Mouse (Mus musculus): ENCODE measurements around the gene Rpl22l1. TPM values are rescaled to one million over a fixed set of nuclear protein-coding genes. Genes with fewer than 3 reads are reported as not detected.
"Not testable (repeated sequence)": the region's sequence is repeated elsewhere in the genome, so short reads cannot be mapped to it uniquely, and the experiment has no call there.

The Rpl22l1 gene
- total and polyA plus RNA-seq, 2 experiments from 2014 or later, result 171 to 376 TPM

- H3K27ac ChIP-seq (ENCODE audit: low read depth, low read length), result no peak overlapping the region
These were observed 38.0 kb downstream of the Rpl22l1 start for GRCm38 (mm10) chr3:28843231-28843630.

GRCm38 (mm10) chr3:28847115-28847514 lies 41.9 kb downstream of the Rpl22l1 start:
- no peak overlapping the region for H3K4me2 ChIP-seq (ENCODE audit: low read depth, low read length, poor library complexity, severe bottlenecking)
- no peak overlapping the region for H3K9ac ChIP-seq (replicated peaks; ENCODE audit: low read length, poor library complexity, severe bottlenecking)
- no peak for DNase-seq (ENCODE audit: low spot score)
- TF ChIP-seq CTCF (IDR thresholded peaks at IDR 0.05), result no peak
- ATAC-seq (ENCODE audit: low FRiP score), result no peak
- H3K4me3 ChIP-seq (ENCODE audit: low read depth, low read length), result no peak overlapping the region
- no peaks in the 10 kb centered on the region for H3K27me3 ChIP-seq (ENCODE audit: insufficient read depth, low read length)
- no peaks in the 10 kb centered on the region for H3K9me3 ChIP-seq (ENCODE audit: low read length)
- no peaks in the 10 kb centered on the region for H3K4me1 ChIP-seq (ENCODE audit: insufficient read depth, low read length)
- H3K36me3 ChIP-seq (ENCODE audit: insufficient read depth, low read length), result no peaks in the 10 kb centered on the region
- no peak overlapping the region for H3K27ac ChIP-seq (ENCODE audit: low read depth, low read length)

More at GRCm38 (mm10) chr3:28843231-28843630, 38.0 kb downstream of the Rpl22l1 start:
- ATAC-seq (ENCODE audit: low FRiP score) (no peak), DNase-seq (ENCODE audit: low spot score) (no peak)
- Histone ChIP-seq H3K4me2 (ENCODE audit: low read depth, low read length, poor library complexity, severe bottlenecking) (no peak overlapping the region), H3K4me1 (ENCODE audit: insufficient read depth, low read length) (no peaks in the 10 kb centered on the region), H3K4me3 (ENCODE audit: low read depth, low read length) (no peak overlapping the region), H3K9ac (replicated peaks; ENCODE audit: low read length, poor library complexity, severe bottlenecking) (no peak overlapping the region), H3K9me3 (ENCODE audit: low read length) (no peaks in the 10 kb centered on the region), H3K36me3 (ENCODE audit: insufficient read depth, low read length) (no peaks in the 10 kb centered on the region), H3K27me3 (ENCODE audit: insufficient read depth, low read length) (no peaks in the 10 kb centered on the region)
- WGBS, result 24% methylated on average over 8 of the region's 8 CpGs
- TF ChIP-seq CTCF (IDR thresholded peaks at IDR 0.05), result no peak

GRCm38 (mm10) chr3:28852174-28852573 lies 46.9 kb downstream of the Rpl22l1 start:
- not testable (repeated sequence) for ATAC-seq (ENCODE audit: low FRiP score); H3K4me1 ChIP-seq (ENCODE audit: insufficient read depth, low read length); H3K4me3 ChIP-seq (ENCODE audit: low read depth, low read length); H3K4me2 ChIP-seq (ENCODE audit: low read depth, low read length, poor library complexity, severe bottlenecking); H3K9ac ChIP-seq (replicated peaks; ENCODE audit: low read length, poor library complexity, severe bottlenecking); H3K27me3 ChIP-seq (ENCODE audit: insufficient read depth, low read length); H3K36me3 ChIP-seq (ENCODE audit: insufficient read depth, low read length); DNase-seq (ENCODE audit: low spot score); H3K27ac ChIP-seq (ENCODE audit: low read depth, low read length); H3K9me3 ChIP-seq (ENCODE audit: low read length)
- 98% methylated on average over 3 of the region's 3 CpGs for WGBS

Other genes with a start within 250 kb of the Rpl22l1 start
- not detected in 2 replicates for gene Slc2a2, start 107.5 kb upstream of the Rpl22l1 start, total RNA-seq (2014; rRNA removed)
- not detected in 2 replicates for gene Slc2a2, start 107.5 kb upstream of the Rpl22l1 start, polyA plus RNA-seq (2015; fragmentation: Nextera tagmentation; extraction: Ambion mirVana)
- 23.7 and 24.5 TPM in 2 replicates for gene Eif5a2, start 24.2 kb upstream of the Rpl22l1 start, total RNA-seq (2014; rRNA removed)
- 9.0 and 9.2 TPM in 2 replicates for gene Eif5a2, start 24.2 kb upstream of the Rpl22l1 start, polyA plus RNA-seq (2015; fragmentation: Nextera tagmentation; extraction: Ambion mirVana)
- not detected in 2 replicates for gene Gm1527, start 87.2 kb downstream of the Rpl22l1 start, total RNA-seq (2014; rRNA removed)
- gene Gm1527, start 87.2 kb downstream of the Rpl22l1 start, polyA plus RNA-seq (2015; fragmentation: Nextera tagmentation; extraction: Ambion mirVana), result not detected in 2 replicates